Mouse (Mus musculus) retina, adult 2 months (tissue): ENCODE measurements around the gene Adgrf4.

ENCODE experiments used
- DNase-seq: peaks from one replicate; pipeline ENCODE4 v3.0.0-alpha.2; 2012; ENCODE audit warnings: low read depth, low spot score

Adgrf4 gene

GRCm38 (mm10) chr17:42692136-42692535 lies at the start of gene Adgrf4:
Gene Adgrf4, minus strand, starts transcription at chr17:42692284.
- DNase-seq = no peak

GRCm38 (mm10) chr17:42741801-42742217 lies 49.7 kb upstream of the Adgrf4 start, which contains the start of gene Adgrf2:
Gene Adgrf2, minus strand, starts transcription at chr17:42742179.
- DNase-seq = no peak

GRCm38 (mm10) chr17:42738794-42739193 lies 46.7 kb upstream of the Adgrf4 start:
- DNase-seq = no peak

- DNase-seq = no peak
These were observed 25.1 kb upstream of the Adgrf4 start for GRCm38 (mm10) chr17:42717161-42717560.

GRCm38 (mm10) chr17:42714991-42715390 lies 22.9 kb upstream of the Adgrf4 start:
- no peak for DNase-seq

GRCm38 (mm10) chr17:42710717-42711116 lies 18.6 kb upstream of the Adgrf4 start:
- no peak for DNase-seq

- DNase-seq = no peak
These were observed 13.5 kb upstream of the Adgrf4 start for GRCm38 (mm10) chr17:42705611-42706010.

GRCm38 (mm10) chr17:42702198-42702597 lies 10.1 kb upstream of the Adgrf4 start:
- no peak for DNase-seq

GRCm38 (mm10) chr17:42694730-42695129 lies 2.6 kb upstream of the Adgrf4 start:
- DNase-seq = no peak

GRCm38 (mm10) chr17:42690531-42690930 lies 1.6 kb downstream of the Adgrf4 start:
- DNase-seq = no peak

GRCm38 (mm10) chr17:42658634-42659422 lies 33.3 kb downstream of the Adgrf4 start:
- DNase-seq = peak; percentile 8

GRCm38 (mm10) chr17:42643416-42643815 lies 48.7 kb downstream of the Adgrf4 start:
- DNase-seq = no peak

- no peak for DNase-seq
These were observed 61.9 kb downstream of the Adgrf4 start for GRCm38 (mm10) chr17:42630206-42630605.

GRCm38 (mm10) chr17:42613043-42613737 lies 78.9 kb downstream of the Adgrf4 start:
- DNase-seq = peak; percentile 23

- no peak for DNase-seq
These were observed 80.8 kb downstream of the Adgrf4 start, which contains the start of gene Opn5 for GRCm38 (mm10) chr17:42611295-42611694. Gene Opn5, minus strand, starts transcription at chr17:42611395.

GRCm38 (mm10) chr17:42608270-42608669 lies 83.8 kb downstream of the Adgrf4 start:
- no peak for DNase-seq
